Mouse (Mus musculus): ENCODE data around the gene Plekha4. TPM values are rescaled to one million over a fixed set of nuclear protein-coding genes. Genes with fewer than 3 reads are reported as not detected.
"Not testable (repeated sequence)": the region's sequence is repeated elsewhere in the genome, so short reads cannot be mapped to it uniquely, and the experiment has no call there.

The Plekha4 gene
- polyA plus RNA-seq, 1 experiment from 2014 or later: 0.04 TPM

DNA sequence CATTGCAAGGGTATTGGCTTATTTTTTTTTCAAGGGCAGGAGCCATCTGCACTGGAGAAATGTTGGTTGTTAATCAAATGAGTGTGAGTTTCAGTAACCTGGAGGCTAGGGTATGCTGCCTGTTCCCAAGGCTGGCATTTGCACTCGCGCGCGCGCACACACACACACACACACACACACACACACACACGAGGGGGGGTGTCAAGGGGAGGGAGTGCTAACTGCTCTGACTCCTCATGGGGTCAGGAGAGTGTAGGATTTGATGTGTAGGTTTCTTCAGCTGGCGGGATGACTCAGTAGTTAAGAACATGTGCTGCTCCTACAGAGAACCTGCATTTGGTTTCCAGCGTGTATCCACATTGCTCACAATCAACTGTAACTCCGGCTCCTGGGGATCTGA, 35.3 kb upstream of the Plekha4 start:
- H3K36me3 ChIP-seq (ENCODE audit: inconsistent target): peaks cover 28% of the 10 kb centered on the region
- no peaks in the 10 kb centered on the region for H3K79me2 ChIP-seq (ENCODE audit: inconsistent target)
- H3K27ac ChIP-seq: no peak overlapping the region
- 48% methylated on average over 4 of the region's 9 CpGs for WGBS (ENCODE audit: missing documents)
- H3K4me3 ChIP-seq (ENCODE audit: inconsistent target): no peak overlapping the region

DNA sequence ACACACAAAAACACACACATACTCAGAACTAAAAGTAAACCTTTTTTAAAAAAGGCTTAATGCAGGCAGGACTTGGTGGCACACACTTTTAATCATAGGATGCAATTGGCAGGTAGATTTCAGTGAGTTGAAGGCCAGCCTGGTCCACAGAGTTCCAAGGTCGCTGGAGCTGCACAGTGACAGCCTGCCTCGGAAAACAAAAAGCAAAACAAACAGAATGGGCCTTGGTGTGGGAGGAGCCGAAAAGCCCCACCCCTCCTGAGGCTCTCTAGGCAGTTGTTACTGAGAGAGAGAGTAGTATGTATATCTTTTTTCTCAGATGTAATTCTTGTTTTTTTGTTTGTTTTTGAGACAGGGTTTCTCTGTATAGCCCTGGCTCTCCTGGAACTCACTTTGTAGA, 34.9 kb upstream of the Plekha4 start:
- Histone ChIP-seq H3K36me3 (ENCODE audit: inconsistent target) (peaks cover 33% of the 10 kb centered on the region), H3K27ac (no peak overlapping the region), H3K4me3 (ENCODE audit: inconsistent target) (no peak overlapping the region), H3K79me2 (ENCODE audit: inconsistent target) (no peaks in the 10 kb centered on the region)
- 16% methylated on average over 3 of the region's 3 CpGs for WGBS (ENCODE audit: missing documents)

DNA sequence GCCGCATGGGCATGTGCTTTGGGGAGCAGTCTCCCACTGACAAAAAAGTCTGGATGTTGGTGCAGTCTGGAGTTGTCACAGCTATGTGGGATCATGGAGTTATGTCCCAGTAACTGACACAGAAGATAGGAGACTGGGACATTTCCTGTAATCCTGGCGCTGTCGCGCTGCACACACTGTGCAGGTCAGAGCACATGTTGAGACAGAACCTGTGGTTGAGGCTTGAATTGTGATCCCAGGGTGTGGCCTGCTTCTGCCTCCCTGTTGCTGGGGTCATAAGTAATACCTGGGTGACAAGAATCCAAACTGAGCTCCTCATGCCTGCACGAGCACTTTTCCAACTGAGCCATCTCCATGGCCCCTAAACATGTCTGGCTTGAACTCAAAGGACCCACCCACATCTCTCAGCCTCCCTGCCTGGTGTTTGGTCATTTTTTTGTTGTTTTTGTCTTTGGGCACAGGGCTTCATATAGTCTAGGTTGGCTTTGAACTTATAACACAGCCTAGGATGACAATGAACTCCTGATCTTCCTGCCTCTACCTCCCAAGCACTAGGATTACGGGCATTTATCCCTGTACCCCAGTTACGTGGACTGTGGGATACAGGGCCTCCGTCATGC, 33.8 kb upstream of the Plekha4 start:
- no peak overlapping the region for H3K4me3 ChIP-seq (ENCODE audit: inconsistent target)
- peaks cover 42% of the 10 kb centered on the region for H3K36me3 ChIP-seq (ENCODE audit: inconsistent target)
- no peak overlapping the region for H3K27ac ChIP-seq
- 98% methylated on average over 8 of the region's 8 CpGs for WGBS (ENCODE audit: missing documents)
- H3K79me2 ChIP-seq (ENCODE audit: inconsistent target): no peaks in the 10 kb centered on the region

GRCm38 (mm10) chr7:45492951-45493350, 33.2 kb upstream of the Plekha4 start:
- WGBS (ENCODE audit: missing documents): 98% methylated on average over 5 of the region's 5 CpGs
- Histone ChIP-seq H3K36me3 (ENCODE audit: inconsistent target) (peaks cover 48% of the 10 kb centered on the region), H3K79me2 (ENCODE audit: inconsistent target) (no peaks in the 10 kb centered on the region), H3K27ac (no peak overlapping the region), H3K4me3 (ENCODE audit: inconsistent target) (no peak overlapping the region)

DNA sequence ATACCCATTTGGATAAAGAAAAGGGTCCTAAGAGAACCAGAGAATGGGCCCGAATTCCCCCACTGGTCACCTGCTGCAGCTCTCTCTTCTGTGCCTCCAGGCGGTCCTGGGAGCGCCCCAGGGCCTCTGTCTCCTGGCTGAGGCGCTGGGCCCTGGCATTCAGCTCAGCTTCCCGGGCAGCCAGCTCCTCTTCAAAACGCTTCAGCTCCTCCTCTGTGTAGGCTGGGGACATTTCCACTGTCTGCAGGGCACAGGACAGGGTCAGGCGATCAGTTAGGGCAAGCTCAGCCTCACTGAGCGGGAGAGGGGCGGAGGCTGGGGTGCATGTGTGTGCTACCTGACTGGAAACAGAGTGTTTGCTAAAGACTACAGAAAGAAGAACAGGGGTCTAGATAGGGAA, 31.6 kb upstream of the Plekha4 start:
- H3K27ac ChIP-seq: no peak overlapping the region
- H3K79me2 ChIP-seq (ENCODE audit: inconsistent target): no peaks in the 10 kb centered on the region
- H3K4me3 ChIP-seq (ENCODE audit: inconsistent target): no peak overlapping the region
- WGBS (ENCODE audit: missing documents): 96% methylated on average over 9 of the region's 9 CpGs
- peaks cover 63% of the 10 kb centered on the region for H3K36me3 ChIP-seq (ENCODE audit: inconsistent target)

DNA sequence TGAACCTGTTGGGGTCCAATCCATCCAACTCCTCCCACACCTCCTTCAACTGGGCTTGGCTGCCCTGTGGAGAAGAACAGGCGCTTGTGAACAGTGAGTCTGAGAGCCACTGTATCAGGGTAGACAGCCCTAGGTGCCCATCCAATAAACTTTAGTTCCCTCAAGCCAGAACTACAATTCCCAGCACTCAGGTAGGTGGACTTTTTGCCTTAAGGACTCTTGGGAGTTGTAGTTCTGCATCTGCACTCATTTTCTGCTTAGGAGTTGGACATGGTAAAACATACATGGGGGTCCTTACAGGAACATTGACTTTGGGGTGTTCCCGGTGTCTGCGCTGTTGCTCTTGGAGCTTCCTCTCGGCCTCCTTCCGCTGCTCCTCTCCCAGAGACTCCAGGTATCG, 27.7 kb upstream of the Plekha4 start:
- WGBS (ENCODE audit: missing documents): 99% methylated on average over 6 of the region's 6 CpGs

DNA sequence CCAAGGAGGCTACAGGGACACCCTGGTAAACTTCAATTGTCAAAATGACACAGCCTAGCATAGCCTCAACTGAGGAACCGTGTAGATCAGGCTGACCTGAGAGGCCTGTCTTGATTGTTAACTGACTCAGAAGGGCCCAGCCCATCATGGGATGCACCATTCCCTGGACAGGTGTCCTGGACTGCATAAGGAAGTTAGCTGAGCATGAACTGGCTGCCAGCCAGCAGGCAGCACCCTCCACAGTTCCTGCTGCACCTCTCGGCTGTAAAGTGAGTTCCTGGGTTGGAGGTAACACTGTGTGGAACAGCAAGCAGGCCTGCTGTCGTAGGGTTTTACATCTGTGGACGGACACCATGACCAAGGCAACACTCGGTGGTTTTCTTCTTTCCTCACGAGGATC, 18.5 kb upstream of the Plekha4 start:
- Histone ChIP-seq H3K4me3 (ENCODE audit: inconsistent target) (no peak overlapping the region), H3K36me3 (ENCODE audit: inconsistent target) (no peaks in the 10 kb centered on the region; the same call in 1 of the 2 replicates), H3K27ac (no peak overlapping the region), H3K79me2 (ENCODE audit: inconsistent target) (peaks cover 8% of the 10 kb centered on the region; the same call in 1 of the 2 replicates)
- WGBS (ENCODE audit: missing documents): 89% methylated on average over 6 of the region's 6 CpGs

More for the DNA sequence above, 27.7 kb upstream of the Plekha4 start:
- Histone ChIP-seq H3K4me3 (ENCODE audit: inconsistent target) (no peak overlapping the region), H3K36me3 (ENCODE audit: inconsistent target) (peaks cover 71% of the 10 kb centered on the region), H3K79me2 (ENCODE audit: inconsistent target) (no peaks in the 10 kb centered on the region), H3K27ac (no peak overlapping the region)

DNA sequence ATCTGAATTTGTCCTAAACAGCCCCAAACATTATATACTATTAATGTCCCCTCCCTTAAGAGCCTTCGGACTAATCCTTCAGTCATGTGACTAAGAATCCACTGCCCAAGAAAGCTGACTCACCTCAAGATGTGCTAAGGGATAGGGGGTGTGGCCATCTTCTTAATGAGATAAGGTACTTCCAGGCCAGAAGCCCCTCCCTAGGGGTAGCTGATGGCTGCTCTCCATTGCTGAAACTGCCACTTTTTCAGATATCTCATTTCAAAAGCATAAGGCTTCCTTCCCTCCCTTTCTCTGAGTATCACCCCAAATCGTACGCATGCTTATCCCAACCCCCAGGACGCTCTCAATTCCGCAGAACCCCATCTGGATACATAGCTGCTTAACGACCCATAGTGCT, 17.6 kb upstream of the Plekha4 start:
- 46% methylated on average over 6 of the region's 6 CpGs for WGBS (ENCODE audit: missing documents)
- no peaks in the 10 kb centered on the region; the same call in 1 of the 2 replicates for H3K36me3 ChIP-seq (ENCODE audit: inconsistent target)
- no peak overlapping the region for H3K27ac ChIP-seq
- no peak overlapping the region for H3K4me3 ChIP-seq (ENCODE audit: inconsistent target)
- H3K79me2 ChIP-seq (ENCODE audit: inconsistent target): peaks cover 8% of the 10 kb centered on the region; the same call in 1 of the 2 replicates

GRCm38 (mm10) chr7:45509181-45509882, 16.8 kb upstream of the Plekha4 start:
- Histone ChIP-seq H3K36me3 (ENCODE audit: inconsistent target) (no peaks in the 10 kb centered on the region; the same call in 1 of the 2 replicates), H3K27ac (peak overlapping the region; percentile 77), H3K4me3 (ENCODE audit: inconsistent target) (peak overlapping the region; percentile 99), H3K79me2 (ENCODE audit: inconsistent target) (peaks cover 8% of the 10 kb centered on the region; the same call in 1 of the 2 replicates)
- 9% methylated on average over 18 of the region's 19 CpGs for WGBS (ENCODE audit: missing documents)

DNA sequence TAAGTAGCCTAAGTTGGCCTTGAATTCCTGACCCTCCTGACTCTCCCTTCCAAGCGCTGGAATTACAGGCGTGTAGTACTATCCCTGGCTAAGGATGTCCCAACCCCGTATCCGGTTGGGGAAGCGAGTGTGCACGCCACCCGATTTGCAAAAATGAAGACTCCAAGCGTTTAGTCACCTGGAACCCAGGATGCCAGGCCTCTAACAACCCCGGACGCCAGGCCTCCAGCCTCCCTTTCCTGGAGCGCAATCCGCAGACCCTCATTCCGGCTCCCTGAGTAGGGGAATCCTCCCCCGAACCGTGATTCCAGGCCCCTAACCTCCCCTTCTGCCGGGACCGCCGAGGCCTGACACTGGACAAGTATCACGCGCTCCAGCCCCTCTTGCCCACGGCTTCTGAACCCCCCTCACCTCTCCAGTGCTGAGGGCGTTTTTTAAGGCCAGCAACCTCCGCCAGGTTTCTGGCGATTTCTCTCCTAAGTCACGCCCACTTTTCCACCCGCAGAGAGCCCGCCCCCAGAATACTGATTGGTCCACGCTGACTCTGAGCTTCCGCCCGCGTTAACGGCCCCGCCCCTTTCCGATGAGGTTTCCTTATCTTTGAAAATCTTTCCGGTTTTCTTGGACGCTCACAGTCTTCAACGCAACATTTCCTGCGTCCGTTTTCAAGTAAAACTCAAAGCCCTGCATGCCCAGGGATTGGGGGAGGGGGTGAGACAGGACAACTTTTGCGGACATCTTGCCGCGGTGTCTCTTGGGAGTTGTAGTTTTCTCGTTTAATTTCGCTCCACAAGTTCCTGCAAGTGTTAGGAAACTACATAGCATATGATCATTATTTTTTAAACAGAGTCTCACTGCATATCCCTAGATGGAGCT, 16.0 kb upstream of the Plekha4 start, which contains the start of gene Nucb1:
Nucb1 (minus strand) TSS at position 495 of the 876 bp plus-strand sequence.
- Histone ChIP-seq H3K4me3 (ENCODE audit: inconsistent target) (peak within 1 kb of the TSS; percentile 99), H3K27ac (peak within 1 kb of the TSS; percentile 77), H3K79me2 (ENCODE audit: inconsistent target) (peaks cover 8% of the 10 kb centered on the region; the same call in 1 of the 2 replicates), H3K36me3 (ENCODE audit: inconsistent target) (no peaks in the 10 kb centered on the region; the same call in 1 of the 2 replicates)
- 0% methylated on average over 44 of the region's 44 CpGs for WGBS (ENCODE audit: missing documents)

- no peak overlapping the region for H3K27ac ChIP-seq
- 96% methylated on average over 7 of the region's 7 CpGs for WGBS (ENCODE audit: missing documents)
- no peaks in the 10 kb centered on the region for H3K36me3 ChIP-seq (ENCODE audit: inconsistent target)
- peaks cover 6% of the 10 kb centered on the region; the same call in 1 of the 2 replicates for H3K79me2 ChIP-seq (ENCODE audit: inconsistent target)
- H3K4me3 ChIP-seq (ENCODE audit: inconsistent target): no peak overlapping the region
These were observed 11.7 kb upstream of the Plekha4 start for GRCm38 (mm10) chr7:45514411-45514810.

- Histone ChIP-seq H3K4me3 (ENCODE audit: inconsistent target) (no peak overlapping the region), H3K27ac (no peak overlapping the region)
- 68% methylated on average over 15 of the region's 16 CpGs for WGBS (ENCODE audit: missing documents)
These were observed 10.7 kb upstream of the Plekha4 start for GRCm38 (mm10) chr7:45515436-45515835.

DNA sequence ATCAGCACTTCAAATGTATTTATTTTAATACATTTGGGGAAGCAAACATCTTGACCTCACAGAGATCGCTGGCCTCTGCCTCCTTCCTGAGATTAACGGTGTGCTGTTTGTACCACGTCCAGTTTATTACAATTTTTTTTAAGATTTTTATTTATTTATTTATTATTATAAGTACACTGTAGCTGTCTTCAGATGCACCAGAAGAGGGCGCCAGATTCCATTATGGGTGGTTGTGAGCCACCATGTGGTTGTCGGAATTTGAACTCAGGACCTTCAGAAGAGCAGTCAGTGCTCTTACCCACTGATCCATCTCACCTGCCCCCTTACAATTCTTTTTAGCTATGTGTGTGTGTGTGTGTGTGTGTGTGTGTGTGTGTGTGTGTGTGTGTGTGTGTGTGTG, 9.3 kb upstream of the Plekha4 start:
- WGBS (ENCODE audit: missing documents): 62% methylated on average over 4 of the region's 5 CpGs
- H3K36me3 ChIP-seq (ENCODE audit: inconsistent target); H3K4me3 ChIP-seq (ENCODE audit: inconsistent target); H3K79me2 ChIP-seq (ENCODE audit: inconsistent target); H3K27ac ChIP-seq: not testable (repeated sequence)

More at GRCm38 (mm10) chr7:45515436-45515835, 10.7 kb upstream of the Plekha4 start:
- no peaks in the 10 kb centered on the region for H3K79me2 ChIP-seq (ENCODE audit: inconsistent target)
- H3K36me3 ChIP-seq (ENCODE audit: inconsistent target): no peaks in the 10 kb centered on the region

- Histone ChIP-seq H3K36me3 (ENCODE audit: inconsistent target) (no peaks in the 10 kb centered on the region), H3K27ac (no peak overlapping the region), H3K79me2 (ENCODE audit: inconsistent target) (peaks cover 16% of the 10 kb centered on the region), H3K4me3 (ENCODE audit: inconsistent target) (no peak overlapping the region)
- 96% methylated on average over 16 of the region's 16 CpGs for WGBS (ENCODE audit: missing documents)
These were observed 7.5 kb upstream of the Plekha4 start for GRCm38 (mm10) chr7:45518618-45519017.

Data from macrophage (primary cell).